Mouse (Mus musculus) embryo, embryonic 11 days (tissue): ENCODE results near the gene Mup16.
"Not testable (repeated sequence)": the region's sequence is repeated elsewhere in the genome, so short reads cannot be mapped to it uniquely, and the experiment has no call there.

Experiments
- DNase-seq: peaks from one replicate; pipeline ENCODE4 v3.0.0-alpha.2; 2015

Gene Mup16

GRCm38 (mm10) chr4:61519431-61519830 is at the start of gene Mup16:
TSS of gene Mup16 (minus strand) at chr4:61519531.
- DNase-seq = not testable (repeated sequence)

- DNase-seq = not testable (repeated sequence)
These were observed 36.6 kb upstream of the Mup16 start for GRCm38 (mm10) chr4:61555887-61556286.
